Mouse (Mus musculus) spleen, adult 2 months (tissue): ENCODE data around the gene Lhfpl2.

Experiments
- CTCF ChIP-seq: fragments of 200-500 bp; IDR thresholded peaks from 2 replicates; pipeline ENCODE4 v1.5.1; 2011; ENCODE audit warnings: mild to moderate bottlenecking, inconsistent platforms; ENCODE audit not compliant: insufficient read depth, insufficient read length, insufficient replicate concordance; ENCODE audit errors: extremely low read depth
- POLR2A ChIP-seq: fragments of 200-500 bp; IDR thresholded peaks from 2 replicates; pipeline ENCODE4 v1.6.1; 2011; ENCODE audit warnings: low read depth, low read length, inconsistent platforms

DNA sequence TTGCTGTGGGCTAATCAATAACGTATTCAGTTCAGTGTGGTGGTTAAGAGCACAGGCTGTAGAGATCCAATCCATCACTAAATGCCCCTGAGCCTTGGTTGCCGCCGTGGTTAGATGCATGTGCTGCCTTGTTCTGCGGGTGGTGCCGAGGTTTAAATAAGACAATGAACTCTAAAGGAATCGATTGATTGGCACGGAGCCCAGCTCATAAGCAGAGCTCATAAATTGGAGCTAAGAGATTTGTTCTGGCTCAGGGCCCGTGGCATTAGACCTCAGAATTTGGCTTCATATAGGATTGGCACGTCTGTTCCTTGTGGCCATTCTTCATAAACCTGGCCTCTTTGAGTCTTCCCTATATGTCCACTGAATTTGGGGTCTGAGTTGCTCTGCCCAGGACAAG, 29.5 kb downstream of the Lhfpl2 start:
- TF ChIP-seq CTCF (no peak), POLR2A (no peak)
